ENCODE assay signal across 8 mouse cellular contexts in genomic region chr2:93035631-93036030, GRCm38 (mm10). TPM values are rescaled to one million over a fixed set of nuclear protein-coding genes. Genes with fewer than 3 reads are reported as not detected.
DNase-seq lines count a peak whose midpoint lies in the region; ATAC-seq and TF ChIP-seq lines count a peak whose summit lies in the region.

No protein-coding gene starts in this region.

- H3K27me3 ChIP-seq in embryonic facial prominence, embryonic 12.5 days = no peaks in the 10 kb centered on the region
- no peaks in the 10 kb centered on the region for H3K27me3 ChIP-seq in intestine, embryonic 16.5 days (replicated peaks; ENCODE audit: control insufficient read depth, insufficient read depth, low read length)
- H3K27me3 ChIP-seq in lung, embryonic 14.5 days (ENCODE audit: insufficient read depth, low read length) = no peaks in the 10 kb centered on the region

- no peaks in the 10 kb centered on the region for H3K9me3 ChIP-seq in embryonic facial prominence, embryonic 12.5 days
- H3K9me3 ChIP-seq in intestine, embryonic 16.5 days (ENCODE audit: control insufficient read depth, low read length) = no peaks in the 10 kb centered on the region
- no peaks in the 10 kb centered on the region for H3K9me3 ChIP-seq in lung, embryonic 14.5 days (ENCODE audit: low read depth, low read length)

- 13% methylated on average over 7 of the region's 7 CpGs for WGBS in embryonic facial prominence, embryonic 12.5 days
- WGBS in intestine, embryonic 16.5 days = 19% methylated on average over 7 of the region's 7 CpGs
- WGBS in lung, embryonic 14.5 days = 31% methylated on average over 7 of the region's 7 CpGs

- peak; percentile 91 for DNase-seq in heart, adult 11 months
- DNase-seq in heart, adult 9 months (ENCODE audit: low spot score in 2 of 2) = no peak
- DNase-seq in lung, embryonic 14.5 days = no peak
- DNase-seq in c-Kit-positive CD71-positive TER-119-positive erythroid progenitor cells, embryonic 14.5 days (ENCODE audit: low spot score) = no peak
- no peak for DNase-seq in thymus, postnatal 14 days
- DNase-seq in left cerebral cortex, adult 8-10 months (ENCODE audit: low spot score in 2 of 2) = no peak

- H3K9ac ChIP-seq in embryonic facial prominence, embryonic 12.5 days = no peak overlapping the region
- peak overlapping the region; percentile 38 for H3K9ac ChIP-seq in intestine, embryonic 16.5 days (ENCODE audit: low read depth, low read length)
- no peak overlapping the region for H3K9ac ChIP-seq in lung, embryonic 14.5 days

- peak overlapping the region; percentile 61 for H3K27ac ChIP-seq in embryonic facial prominence, embryonic 12.5 days
- peak overlapping the region; percentile 68 for H3K27ac ChIP-seq in intestine, embryonic 16.5 days (ENCODE audit: low read length)
- peak overlapping the region; percentile 47; the same call in 1 of the 2 replicates for H3K27ac ChIP-seq in lung, embryonic 14.5 days (ENCODE audit: low read depth)

- H3K36me3 ChIP-seq in embryonic facial prominence, embryonic 12.5 days = no peaks in the 10 kb centered on the region
- H3K36me3 ChIP-seq in intestine, embryonic 16.5 days (ENCODE audit: control insufficient read depth, insufficient read depth, low read length) = no peaks in the 10 kb centered on the region
- H3K36me3 ChIP-seq in lung, embryonic 14.5 days (ENCODE audit: insufficient read depth) = no peaks in the 10 kb centered on the region

- TF ChIP-seq CTCF in lung, embryonic 14.5 days (IDR thresholded peaks at IDR 0.05; ENCODE audit: low read depth) = no peak

- peaks cover 40% of the 10 kb centered on the region for H3K4me1 ChIP-seq in embryonic facial prominence, embryonic 12.5 days
- H3K4me1 ChIP-seq in intestine, embryonic 16.5 days (ENCODE audit: control insufficient read depth, insufficient read depth, low read length) = peaks cover 43% of the 10 kb centered on the region
- H3K4me1 ChIP-seq in lung, embryonic 14.5 days (ENCODE audit: insufficient read depth) = peaks cover 24% of the 10 kb centered on the region

- no peak overlapping the region for H3K4me3 ChIP-seq in embryonic facial prominence, embryonic 12.5 days
- no peak overlapping the region for H3K4me3 ChIP-seq in intestine, embryonic 16.5 days (ENCODE audit: low read length)
- no peak overlapping the region for H3K4me3 ChIP-seq in lung, embryonic 14.5 days (ENCODE audit: low read depth, low read length)

- peak overlapping the region; percentile 25; the same call in 1 of the 2 replicates for H3K4me2 ChIP-seq in embryonic facial prominence, embryonic 12.5 days (replicated peaks)
- H3K4me2 ChIP-seq in intestine, embryonic 16.5 days (ENCODE audit: low read depth, low read length) = peak overlapping the region; percentile 26; the same call in 1 of the 2 replicates
- H3K4me2 ChIP-seq in lung, embryonic 14.5 days = no peak overlapping the region

- peak; percentile 55 for ATAC-seq in embryonic facial prominence, embryonic 12.5 days (ENCODE audit: insufficient number of reproducible peaks, insufficient read depth, low FRiP score, low TSS enrichment)
- ATAC-seq in intestine, embryonic 16.5 days = peak; percentile 93
- peak; percentile 50 for ATAC-seq in lung, embryonic 14.5 days (ENCODE audit: insufficient read depth)

RNA-seq across cellular contexts. Expression of gene Prdm11, which starts 10.3 kb away (rescaled TPM):
- polyA plus RNA-seq in embryonic facial prominence, embryonic 12.5 days (2016; fragmentation: Nextera tagmentation; extraction: Ambion mirVana) = 6.2 and 6.9 TPM in 2 replicates
- 7.1 and 7.3 TPM in 2 replicates for polyA plus RNA-seq in intestine, embryonic 16.5 days (2015; fragmentation: Nextera tagmentation; extraction: Ambion mirVana)
- polyA plus RNA-seq in lung, embryonic 14.5 days (2014; fragmentation: Nextera tagmentation; extraction: Ambion mirVana) = 4.4 and 4.8 TPM in 2 replicates
- 10 to 100 TPM; 21.0 to 22.5 (median 21.5) TPM for total RNA-seq in left cerebral cortex, adult 8-10 months (2022)
